Mouse (Mus musculus) C2C12 (cell line): ENCODE results near the gene Nenf. TPM values are rescaled to one million over a fixed set of nuclear protein-coding genes. Genes with fewer than 3 reads are reported as not detected.

ENCODE experiments used
- H3K27me3 ChIP-seq: one replicate; pipeline ENCODE4 v1.6.1; 2011; ENCODE audit not compliant: control insufficient read depth, insufficient read depth, insufficient read length
- H3K36me3 ChIP-seq: one replicate; pipeline ENCODE4 v1.6.1; 2011; ENCODE audit not compliant: control insufficient read depth, insufficient read depth
- H3K4me3 ChIP-seq: one replicate; pipeline ENCODE4 v1.5.1; 2011; ENCODE audit warnings: mild to moderate bottlenecking, control low read depth; ENCODE audit not compliant: poor library complexity, insufficient read depth, severe bottlenecking
- H3K79me2 ChIP-seq: one replicate; pipeline ENCODE4 v1.6.1; 2011; ENCODE audit not compliant: control insufficient read depth, insufficient read depth
- H3K79me3 ChIP-seq: one replicate; pipeline ENCODE4 v1.6.1; 2011; ENCODE audit warnings: low read depth, control low read depth
- H3ac ChIP-seq: one replicate; pipeline ENCODE3; 2011; ENCODE audit warnings: low read depth; ENCODE audit not compliant: control insufficient read depth, insufficient read length
- CEBPB ChIP-seq: IDR thresholded peaks from one replicate; pipeline ENCODE4 v1.6.1; 2011; ENCODE audit warnings: low read depth, mild to moderate bottlenecking, control low read depth, moderate library complexity
- CTCF ChIP-seq: IDR thresholded peaks from one replicate; pipeline ENCODE4 v1.5.1; 2011; ENCODE audit not compliant: control insufficient read depth, insufficient read depth, insufficient read length
- FOSL1 ChIP-seq: IDR thresholded peaks from one replicate; pipeline ENCODE4 v1.8.0; 2011; ENCODE audit warnings: mild to moderate bottlenecking, low read length; ENCODE audit not compliant: poor library complexity, insufficient read depth, severe bottlenecking
- MAX ChIP-seq: IDR thresholded peaks from one replicate; pipeline ENCODE4 v1.6.1; 2011; ENCODE audit warnings: mild to moderate bottlenecking, control low read depth
- MYOD1 ChIP-seq: IDR thresholded peaks from one replicate; pipeline ENCODE4 v1.6.1; 2011; ENCODE audit warnings: low read depth; ENCODE audit not compliant: control insufficient read depth, insufficient read length
- MYOG ChIP-seq: IDR thresholded peaks from one replicate; pipeline ENCODE4 v1.6.1; 2011; ENCODE audit not compliant: control insufficient read depth, insufficient read length; ENCODE audit errors: extremely low read depth
- USF1 ChIP-seq: IDR thresholded peaks from one replicate; pipeline ENCODE4 v1.6.1; 2011; ENCODE audit warnings: low read depth, mild to moderate bottlenecking, control low read depth, moderate library complexity
- polyA plus RNA-seq: library from polyadenylated mRNA; unstranded; fragments of >200 nt; fragmentation: generic; extraction: Trizol; gene quantifications from one replicate; pipeline ENCODE4 v1.2.1, GENCODE M21; 2012; ENCODE audit warnings: missing spikeins

The Nenf gene
- polyA plus RNA-seq, 1 experiment = 98.5 TPM

DNA sequence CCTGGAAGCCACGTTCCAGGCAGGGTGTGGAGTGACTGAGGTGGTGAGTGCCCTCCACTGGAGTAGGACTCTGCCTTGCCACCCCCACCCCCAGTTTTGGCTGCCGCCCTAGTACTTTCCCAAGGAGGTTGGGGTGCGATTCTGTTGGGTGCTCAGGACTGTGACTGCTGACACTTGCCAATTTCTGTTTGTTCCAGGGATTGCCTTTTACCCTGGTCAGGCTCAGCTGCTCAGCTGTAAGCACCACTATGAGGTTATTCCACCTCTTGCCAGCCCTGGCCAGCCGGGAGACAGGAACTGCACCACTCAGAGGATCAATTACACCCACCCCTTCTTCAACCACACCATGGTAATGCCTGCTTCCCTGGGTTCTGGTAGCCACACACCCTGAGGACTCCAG, 22.5 kb upstream of the Nenf start:
- no peaks in the 10 kb centered on the region for H3K79me2 ChIP-seq
- peaks cover 12% of the 10 kb centered on the region for H3K36me3 ChIP-seq
- TF ChIP-seq CEBPB (no peak), MYOG (no peak), USF1 (no peak), FOSL1 (no peak), MAX (no peak), MYOD1 (no peak), CTCF (no peak)
- no peaks in the 10 kb centered on the region for H3K27me3 ChIP-seq
- H3K79me3 ChIP-seq = no peaks in the 10 kb centered on the region
- no peak overlapping the region for H3ac ChIP-seq
- no peak overlapping the region for H3K4me3 ChIP-seq

DNA sequence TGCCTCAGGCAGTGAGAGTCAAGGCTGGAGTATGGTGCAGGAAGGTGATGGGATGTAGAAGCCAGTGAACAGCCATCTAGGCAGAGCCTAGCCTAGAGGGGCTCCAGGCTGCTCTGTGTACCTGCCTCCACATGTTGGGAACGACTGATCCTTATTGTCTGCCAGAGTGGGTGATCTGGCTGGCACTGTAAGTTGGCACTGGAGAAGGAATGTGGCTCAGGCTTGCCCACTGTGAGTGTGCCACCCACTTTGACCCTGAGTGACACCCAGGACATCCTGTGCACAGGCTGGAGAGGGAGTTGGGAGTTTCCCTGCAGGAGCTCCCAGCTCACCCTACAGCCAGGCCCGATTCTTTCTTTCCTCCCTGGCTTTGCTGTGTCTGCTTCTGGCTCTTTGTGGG, 21.9 kb upstream of the Nenf start:
- Histone ChIP-seq H3K79me3 (no peaks in the 10 kb centered on the region), H3K27me3 (no peaks in the 10 kb centered on the region), H3ac (no peak overlapping the region), H3K4me3 (no peak overlapping the region), H3K36me3 (peaks cover 12% of the 10 kb centered on the region), H3K79me2 (no peaks in the 10 kb centered on the region)
- TF ChIP-seq CTCF = no peak
- no peak for TF ChIP-seq MYOD1
- no peak for TF ChIP-seq FOSL1
- TF ChIP-seq MAX = no peak
- TF ChIP-seq USF1 = no peak
- TF ChIP-seq MYOG = no peak

DNA sequence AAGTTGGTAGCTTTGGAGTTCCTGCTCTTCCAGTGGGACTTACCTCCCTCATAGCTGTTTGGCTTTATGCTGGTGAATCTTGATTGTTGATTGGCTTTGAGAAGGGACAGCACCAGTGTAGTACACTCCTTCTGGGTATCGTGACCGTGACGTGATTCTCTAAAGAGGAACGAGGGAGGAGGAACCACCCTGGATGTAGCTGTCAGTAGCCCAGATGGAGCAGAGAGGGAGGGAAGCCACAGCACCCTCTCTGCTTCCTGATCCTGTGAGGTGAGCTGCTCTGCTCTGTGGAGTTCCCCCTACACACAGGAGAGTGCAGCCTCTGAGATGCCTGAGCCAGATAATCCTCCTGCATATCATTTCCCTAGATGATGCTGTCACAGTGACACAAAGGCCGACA, 16.5 kb upstream of the Nenf start:
- Histone ChIP-seq H3K36me3 (peaks cover 11% of the 10 kb centered on the region), H3ac (no peak overlapping the region), H3K79me2 (no peaks in the 10 kb centered on the region), H3K79me3 (no peaks in the 10 kb centered on the region), H3K4me3 (no peak overlapping the region), H3K27me3 (no peaks in the 10 kb centered on the region)
- TF ChIP-seq MYOG (no peak), MAX (no peak), USF1 (no peak), FOSL1 (no peak), CEBPB (no peak), MYOD1 (no peak), CTCF (no peak)

DNA sequence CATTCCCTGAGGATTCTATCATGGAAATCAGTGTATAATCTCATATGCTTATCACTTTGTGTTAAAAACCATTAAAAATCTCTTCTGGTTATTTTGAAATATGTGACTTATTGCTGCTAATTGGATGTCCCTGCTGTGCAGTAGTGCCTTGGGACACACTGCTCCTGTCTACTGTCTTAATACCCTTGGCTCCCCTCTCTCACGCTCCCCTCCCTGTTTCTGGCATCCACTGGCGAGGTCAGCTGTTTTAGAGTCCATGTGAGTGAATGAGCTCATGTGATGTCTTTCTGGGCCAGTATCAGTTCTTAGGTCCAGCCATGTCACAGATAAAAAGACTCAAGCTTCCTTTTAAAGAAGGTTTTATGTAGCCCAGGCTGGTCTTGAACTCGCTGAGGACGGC, 12.4 kb upstream of the Nenf start:
- no peak for TF ChIP-seq MYOG
- TF ChIP-seq MAX = no peak
- no peak for TF ChIP-seq CTCF
- TF ChIP-seq CEBPB = no peak
- TF ChIP-seq FOSL1 = no peak
- TF ChIP-seq USF1 = no peak
- TF ChIP-seq MYOD1 = no peak
- H3ac ChIP-seq = no peak overlapping the region
- H3K79me3 ChIP-seq = no peaks in the 10 kb centered on the region
- no peak overlapping the region for H3K4me3 ChIP-seq
- H3K27me3 ChIP-seq = no peaks in the 10 kb centered on the region
- peaks cover 16% of the 10 kb centered on the region for H3K79me2 ChIP-seq
- peaks cover 5% of the 10 kb centered on the region for H3K36me3 ChIP-seq

DNA sequence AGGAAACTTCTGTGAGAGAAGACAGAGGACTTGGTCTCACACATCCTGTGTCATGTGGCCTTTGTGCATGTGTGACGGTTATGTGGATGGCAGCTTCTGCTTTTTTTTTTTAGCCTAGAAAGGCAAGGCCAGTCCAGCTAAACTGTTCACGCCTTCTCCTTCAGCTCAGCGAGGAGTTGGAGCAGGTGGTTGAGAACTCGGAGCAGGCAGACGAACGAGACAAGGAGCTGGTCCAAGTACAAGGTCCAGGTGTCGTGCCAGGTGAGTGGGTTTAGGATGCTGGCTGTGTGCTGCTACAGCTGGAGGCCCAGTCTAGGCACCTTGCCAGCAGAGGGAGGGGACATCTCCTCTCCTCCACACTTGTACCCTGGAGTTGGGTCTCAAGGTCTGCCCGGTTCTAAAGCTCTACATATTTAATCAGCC, 10.0 kb upstream of the Nenf start:
- Histone ChIP-seq H3K4me3 (no peak overlapping the region), H3ac (no peak overlapping the region), H3K79me3 (no peaks in the 10 kb centered on the region), H3K36me3 (peaks cover 5% of the 10 kb centered on the region), H3K27me3 (no peaks in the 10 kb centered on the region), H3K79me2 (peaks cover 16% of the 10 kb centered on the region)
- TF ChIP-seq MAX (no peak), CEBPB (no peak), CTCF (no peak), MYOG (no peak), USF1 (no peak), MYOD1 (no peak), FOSL1 (no peak)

DNA sequence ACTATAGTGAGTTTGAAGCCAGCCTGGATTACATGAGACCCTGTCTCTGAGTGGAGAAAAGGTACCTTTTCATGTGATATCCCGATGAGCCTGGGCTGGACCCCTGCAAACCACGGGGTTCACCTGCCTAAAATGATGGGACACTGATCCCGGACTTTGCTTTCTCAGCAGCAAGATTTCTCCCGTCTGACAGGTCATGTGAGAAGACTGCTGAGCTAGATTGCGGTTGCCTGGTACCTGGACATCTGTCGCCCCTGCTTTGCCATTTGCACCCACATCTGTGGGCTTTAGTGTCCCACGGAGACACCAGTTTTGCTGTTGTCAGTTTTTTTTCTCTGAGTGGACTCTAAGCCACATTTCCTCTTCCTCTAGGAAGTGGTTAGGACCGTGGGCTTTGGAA, 9.3 kb upstream of the Nenf start:
- H3ac ChIP-seq = no peak overlapping the region
- no peak for TF ChIP-seq CTCF
- TF ChIP-seq MYOG = no peak
- TF ChIP-seq MAX = no peak
- no peak for TF ChIP-seq FOSL1
- TF ChIP-seq MYOD1 = no peak
- no peak for TF ChIP-seq USF1
- TF ChIP-seq CEBPB = no peak
- peaks cover 16% of the 10 kb centered on the region for H3K79me2 ChIP-seq
- no peaks in the 10 kb centered on the region for H3K36me3 ChIP-seq
- no peaks in the 10 kb centered on the region for H3K79me3 ChIP-seq
- H3K4me3 ChIP-seq = no peak overlapping the region
- H3K27me3 ChIP-seq = no peaks in the 10 kb centered on the region
